Mouse (Mus musculus): ENCODE measurements around the gene Eef1a2. TPM values are rescaled to one million over a fixed set of nuclear protein-coding genes. Genes with fewer than 3 reads are reported as not detected.

Gene Eef1a2
- polyA plus RNA-seq, 1 experiment, result not detected

DNA sequence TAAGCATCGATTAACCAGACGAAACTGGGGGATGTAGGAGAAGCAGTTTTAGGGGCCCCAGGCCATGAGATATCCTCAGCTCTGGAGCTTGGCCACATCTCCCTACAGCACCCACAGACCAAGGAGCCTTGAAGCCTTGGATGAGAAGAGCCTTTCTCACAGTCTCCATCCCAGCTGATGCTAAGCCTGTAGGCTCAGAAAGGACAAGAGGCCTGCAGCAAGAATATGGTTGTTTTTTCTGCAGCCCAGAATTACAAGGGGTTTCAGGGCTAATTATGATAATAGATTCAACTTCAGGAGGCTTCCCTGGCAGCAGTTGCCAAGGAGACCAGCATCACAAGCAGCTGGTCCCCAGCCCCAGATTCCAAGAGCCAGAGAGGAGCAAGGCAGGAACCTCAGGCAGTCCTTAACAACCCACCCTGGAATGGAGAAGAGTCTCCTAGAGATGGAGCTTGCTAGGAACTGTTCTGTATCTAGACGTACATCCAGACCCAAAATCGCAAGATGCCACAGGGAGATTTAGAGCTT lies 35.8 kb downstream of the Eef1a2 start:
- Histone ChIP-seq H3K4me1 (ENCODE audit: control insufficient read depth, insufficient read depth, low read length) (no peaks in the 10 kb centered on the region), H3K4me3 (ENCODE audit: insufficient read depth, low read length) (no peak overlapping the region), H3K27ac (ENCODE audit: insufficient read depth, low read length) (no peak overlapping the region)
- no peak for TF ChIP-seq CTCF (IDR thresholded peaks at IDR 0.05; ENCODE audit: borderline replicate concordance, insufficient read depth, low read length)
- TF ChIP-seq POLR2A (IDR thresholded peaks at IDR 0.05; ENCODE audit: low read depth, low read length), result no peak

DNA sequence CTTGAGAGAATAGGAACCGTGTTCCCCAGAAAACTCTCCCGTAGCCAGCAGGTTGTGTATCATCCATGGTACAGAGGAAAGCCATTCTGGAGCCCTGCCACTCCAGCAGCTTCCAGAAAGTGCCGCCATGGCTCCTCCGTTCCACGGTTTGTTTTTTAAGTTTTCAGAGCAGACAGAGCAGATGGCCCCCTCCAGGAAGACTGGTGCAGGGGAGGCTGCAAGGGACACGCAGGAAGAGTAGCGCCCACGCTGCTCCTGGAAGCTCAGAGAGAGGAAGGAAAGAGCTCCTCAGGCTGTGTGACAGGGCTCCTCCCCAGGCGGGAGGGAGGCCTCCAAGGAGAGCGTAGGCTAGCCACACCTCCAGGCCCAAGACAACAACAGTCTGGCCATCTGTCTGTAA lies 36.9 kb downstream of the Eef1a2 start:
- Histone ChIP-seq H3K27ac (ENCODE audit: insufficient read depth, low read length) (no peak overlapping the region), H3K4me3 (ENCODE audit: insufficient read depth, low read length) (no peak overlapping the region), H3K4me1 (ENCODE audit: control insufficient read depth, insufficient read depth, low read length) (no peaks in the 10 kb centered on the region)
- TF ChIP-seq POLR2A (IDR thresholded peaks at IDR 0.05; ENCODE audit: low read depth, low read length) (no peak), CTCF (IDR thresholded peaks at IDR 0.05; ENCODE audit: borderline replicate concordance, insufficient read depth, low read length) (no peak)

DNA sequence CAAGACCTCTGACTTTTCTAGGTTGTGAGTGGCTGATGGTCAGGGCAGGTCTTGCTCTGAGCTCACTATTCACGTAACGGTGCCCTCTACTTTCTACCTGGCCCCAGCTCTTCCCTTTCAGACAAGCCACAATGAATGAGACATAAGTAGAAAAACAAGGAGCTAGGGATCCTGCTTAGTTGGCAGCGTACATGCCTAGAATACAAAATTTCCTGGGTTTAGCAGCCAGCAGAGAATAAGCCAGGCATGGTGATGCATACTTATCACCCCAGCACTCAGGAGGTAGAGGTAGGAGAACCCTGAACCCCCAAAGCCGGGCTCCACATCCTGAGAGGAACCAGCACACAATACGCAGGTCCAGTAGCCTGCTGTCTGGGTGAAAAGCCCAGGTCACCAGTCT lies 40.4 kb downstream of the Eef1a2 start:
- H3K4me1 ChIP-seq (ENCODE audit: control insufficient read depth, insufficient read depth, low read length), result no peaks in the 10 kb centered on the region
- no peak for TF ChIP-seq CTCF (IDR thresholded peaks at IDR 0.05; ENCODE audit: borderline replicate concordance, insufficient read depth, low read length)
- TF ChIP-seq POLR2A (IDR thresholded peaks at IDR 0.05; ENCODE audit: low read depth, low read length), result no peak
- H3K4me3 ChIP-seq (ENCODE audit: insufficient read depth, low read length), result no peak overlapping the region
- H3K27ac ChIP-seq (ENCODE audit: insufficient read depth, low read length), result no peak overlapping the region

DNA sequence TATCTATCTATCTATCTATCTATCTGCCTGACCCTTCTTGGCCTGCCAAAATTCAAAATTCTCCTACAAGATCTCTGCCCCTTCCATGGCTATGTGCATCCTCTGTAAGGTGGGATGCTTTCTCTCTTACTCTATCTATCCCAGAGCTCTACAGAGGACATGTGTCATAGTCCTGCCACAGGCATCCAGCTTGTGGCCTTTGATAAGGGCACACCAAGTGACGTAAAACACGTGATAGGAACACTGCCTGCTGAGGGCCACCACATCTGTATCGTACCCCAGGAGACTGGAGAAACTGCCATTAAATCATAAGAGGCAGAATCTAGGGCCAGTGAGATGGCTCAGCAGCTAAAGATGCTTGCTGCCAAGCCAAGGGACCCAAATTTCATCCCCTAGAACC lies 41.4 kb downstream of the Eef1a2 start:
- TF ChIP-seq POLR2A (IDR thresholded peaks at IDR 0.05; ENCODE audit: low read depth, low read length), result no peak
- no peaks in the 10 kb centered on the region for H3K4me1 ChIP-seq (ENCODE audit: control insufficient read depth, insufficient read depth, low read length)
- H3K27ac ChIP-seq (ENCODE audit: insufficient read depth, low read length), result no peak overlapping the region
- no peak overlapping the region for H3K4me3 ChIP-seq (ENCODE audit: insufficient read depth, low read length)

- H3K4me3 ChIP-seq (ENCODE audit: insufficient read depth, low read length), result no peak overlapping the region
- H3K27ac ChIP-seq (ENCODE audit: insufficient read depth, low read length), result no peak overlapping the region
- TF ChIP-seq POLR2A (IDR thresholded peaks at IDR 0.05; ENCODE audit: low read depth, low read length) (no peak), CTCF (IDR thresholded peaks at IDR 0.05; ENCODE audit: borderline replicate concordance, insufficient read depth, low read length) (no peak)
- no peaks in the 10 kb centered on the region for H3K4me1 ChIP-seq (ENCODE audit: control insufficient read depth, insufficient read depth, low read length)
These were observed 43.0 kb downstream of the Eef1a2 start for GRCm38 (mm10) chr2:181113762-181114361.

DNA sequence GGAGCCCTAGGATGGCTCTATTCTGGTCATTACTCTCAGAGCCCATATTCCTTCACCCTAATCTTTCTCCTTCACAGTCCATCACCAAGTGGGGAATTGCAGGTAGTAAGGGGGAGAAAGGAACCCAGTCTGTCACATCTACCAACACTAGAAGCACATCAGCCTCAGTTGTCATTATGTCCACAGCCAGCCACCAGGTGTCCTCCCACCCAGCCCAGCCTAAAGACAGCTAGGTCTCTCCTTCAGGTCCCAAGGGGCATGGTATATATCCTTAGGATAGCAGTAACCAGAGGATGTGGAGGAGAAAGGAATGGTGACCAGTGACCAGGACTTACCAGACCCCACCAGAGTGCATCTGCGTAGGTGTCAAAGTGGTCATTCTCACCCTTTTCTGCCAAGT lies 45.1 kb downstream of the Eef1a2 start:
- no peak overlapping the region for H3K4me3 ChIP-seq (ENCODE audit: insufficient read depth, low read length)
- no peak overlapping the region for H3K27ac ChIP-seq (ENCODE audit: insufficient read depth, low read length)
- H3K4me1 ChIP-seq (ENCODE audit: control insufficient read depth, insufficient read depth, low read length), result no peaks in the 10 kb centered on the region
- TF ChIP-seq CTCF (IDR thresholded peaks at IDR 0.05; ENCODE audit: borderline replicate concordance, insufficient read depth, low read length) (no peak), POLR2A (IDR thresholded peaks at IDR 0.05; ENCODE audit: low read depth, low read length) (no peak)

- TF ChIP-seq POLR2A (IDR thresholded peaks at IDR 0.05; ENCODE audit: low read depth, low read length) (no peak), CTCF (IDR thresholded peaks at IDR 0.05; ENCODE audit: borderline replicate concordance, insufficient read depth, low read length) (no peak)
- H3K4me1 ChIP-seq (ENCODE audit: control insufficient read depth, insufficient read depth, low read length), result no peaks in the 10 kb centered on the region
- H3K27ac ChIP-seq (ENCODE audit: insufficient read depth, low read length), result no peak overlapping the region
- H3K4me3 ChIP-seq (ENCODE audit: insufficient read depth, low read length), result no peak overlapping the region
These were observed 52.7 kb downstream of the Eef1a2 start for GRCm38 (mm10) chr2:181104111-181104510.

- no peak overlapping the region for H3K4me3 ChIP-seq (ENCODE audit: insufficient read depth, low read length)
- no peaks in the 10 kb centered on the region for H3K4me1 ChIP-seq (ENCODE audit: control insufficient read depth, insufficient read depth, low read length)
- TF ChIP-seq CTCF (IDR thresholded peaks at IDR 0.05; ENCODE audit: borderline replicate concordance, insufficient read depth, low read length) (no peak), POLR2A (IDR thresholded peaks at IDR 0.05; ENCODE audit: low read depth, low read length) (no peak)
- H3K27ac ChIP-seq (ENCODE audit: insufficient read depth, low read length), result no peak overlapping the region
These were observed 54.7 kb downstream of the Eef1a2 start for GRCm38 (mm10) chr2:181102161-181102560.

- Histone ChIP-seq H3K4me1 (ENCODE audit: control insufficient read depth, insufficient read depth, low read length) (no peaks in the 10 kb centered on the region), H3K27ac (ENCODE audit: insufficient read depth, low read length) (no peak overlapping the region)
- TF ChIP-seq CTCF (IDR thresholded peaks at IDR 0.05; ENCODE audit: borderline replicate concordance, insufficient read depth, low read length) (no peak), POLR2A (IDR thresholded peaks at IDR 0.05; ENCODE audit: low read depth, low read length) (no peak)
These were observed 55.2 kb downstream of the Eef1a2 start for GRCm38 (mm10) chr2:181101626-181102025.

DNA sequence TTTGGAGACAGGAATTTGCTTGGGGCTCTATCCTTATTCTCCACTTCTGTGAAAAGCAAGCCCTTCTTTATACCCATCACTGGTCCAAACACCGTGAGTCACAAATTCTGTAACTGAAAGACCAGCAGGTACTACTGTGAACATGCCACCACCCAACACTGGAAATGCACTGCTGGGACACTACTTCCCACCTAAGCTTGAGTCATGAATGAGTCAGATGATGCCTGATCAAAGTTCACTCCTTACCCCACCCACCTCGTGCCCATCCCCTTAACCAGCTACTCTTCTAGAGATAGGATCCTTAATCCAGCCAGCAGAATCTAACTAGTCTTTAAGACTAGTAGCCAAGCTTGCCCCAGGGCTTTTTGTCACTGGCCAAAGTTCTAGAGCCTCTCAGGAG lies 56.7 kb downstream of the Eef1a2 start:
- Histone ChIP-seq H3K27ac (ENCODE audit: insufficient read depth, low read length) (no peak overlapping the region), H3K4me1 (ENCODE audit: control insufficient read depth, insufficient read depth, low read length) (no peaks in the 10 kb centered on the region), H3K4me3 (ENCODE audit: insufficient read depth, low read length) (no peak overlapping the region)
- TF ChIP-seq CTCF (IDR thresholded peaks at IDR 0.05; ENCODE audit: borderline replicate concordance, insufficient read depth, low read length) (no peak), POLR2A (IDR thresholded peaks at IDR 0.05; ENCODE audit: low read depth, low read length) (no peak)

More at GRCm38 (mm10) chr2:181101626-181102025, 55.2 kb downstream of the Eef1a2 start:
- H3K4me3 ChIP-seq (ENCODE audit: insufficient read depth, low read length), result no peak overlapping the region

Other genes with a start within 250 kb of the Eef1a2 start
- gene Ythdf1, start 236.1 kb downstream of the Eef1a2 start, polyA plus RNA-seq (2011; ENCODE audit: insufficient read length, low read depth, missing spikeins), result 71.0 and 85.1 TPM in 2 replicates
- gene Birc7, start 228.0 kb downstream of the Eef1a2 start, polyA plus RNA-seq (2011; ENCODE audit: insufficient read length, low read depth, missing spikeins), result not detected in 2 replicates
- gene Nkain4, start 202.3 kb downstream of the Eef1a2 start, polyA plus RNA-seq (2011; ENCODE audit: insufficient read length, low read depth, missing spikeins), result 1.5 and 3.1 TPM in 2 replicates
- 88.3 and 96.5 TPM in 2 replicates for gene Arfgap1, start 189.8 kb downstream of the Eef1a2 start, polyA plus RNA-seq (2011; ENCODE audit: insufficient read length, low read depth, missing spikeins)
- gene Col20a1, start 170.5 kb downstream of the Eef1a2 start, polyA plus RNA-seq (2011; ENCODE audit: insufficient read length, low read depth, missing spikeins), result 0.23 and 0.40 TPM in 2 replicates
- gene Chrna4, start 113.5 kb downstream of the Eef1a2 start, polyA plus RNA-seq (2011; ENCODE audit: insufficient read length, low read depth, missing spikeins), result not detected in 2 replicates
- not detected in 2 replicates for gene Kcnq2, start 21.7 kb downstream of the Eef1a2 start, polyA plus RNA-seq (2011; ENCODE audit: insufficient read length, low read depth, missing spikeins)
- gene Ppdpf, start 30.2 kb upstream of the Eef1a2 start, polyA plus RNA-seq (2011; ENCODE audit: insufficient read length, low read depth, missing spikeins), result 37.8 and 40.9 TPM in 2 replicates
- not detected in 2 replicates for gene Ptk6, start 45.8 kb upstream of the Eef1a2 start, polyA plus RNA-seq (2011; ENCODE audit: insufficient read length, low read depth, missing spikeins)
- not detected in 2 replicates for gene Srms, start 56.2 kb upstream of the Eef1a2 start, polyA plus RNA-seq (2011; ENCODE audit: insufficient read length, low read depth, missing spikeins)
- not detected in 2 replicates for gene Fndc11, start 63.0 kb upstream of the Eef1a2 start, polyA plus RNA-seq (2011; ENCODE audit: insufficient read length, low read depth, missing spikeins)
- 10.5 and 12.3 TPM in 2 replicates for gene Helz2, start 85.0 kb upstream of the Eef1a2 start, polyA plus RNA-seq (2011; ENCODE audit: insufficient read length, low read depth, missing spikeins)
- gene Gmeb2, start 131.0 kb upstream of the Eef1a2 start, polyA plus RNA-seq (2011; ENCODE audit: insufficient read length, low read depth, missing spikeins), result 20.0 and 23.6 TPM in 2 replicates
- gene Stmn3, start 157.5 kb upstream of the Eef1a2 start, polyA plus RNA-seq (2011; ENCODE audit: insufficient read length, low read depth, missing spikeins), result not detected in 2 replicates
- gene Rtel1, start 162.7 kb upstream of the Eef1a2 start, polyA plus RNA-seq (2011; ENCODE audit: insufficient read length, low read depth, missing spikeins), result 40.8 and 43.5 TPM in 2 replicates
- gene Zgpat, start 207.9 kb upstream of the Eef1a2 start, polyA plus RNA-seq (2011; ENCODE audit: insufficient read length, low read depth, missing spikeins), result 13.5 and 19.1 TPM in 2 replicates
- gene Arfrp1, start 208.4 kb upstream of the Eef1a2 start, polyA plus RNA-seq (2011; ENCODE audit: insufficient read length, low read depth, missing spikeins), result 32.8 and 37.6 TPM in 2 replicates
- gene Lime1, start 223.1 kb upstream of the Eef1a2 start, polyA plus RNA-seq (2011; ENCODE audit: insufficient read length, low read depth, missing spikeins), result 6.8 and 8.1 TPM in 2 replicates